Mouse (Mus musculus) thymus, adult 2 months (tissue): Measurements from ENCODE around the gene Clmp.

Source experiments
- CTCF ChIP-seq: fragments of 200-500 bp; IDR thresholded peaks from 2 replicates; pipeline ENCODE4 v1.5.1; 2012; ENCODE audit warnings: mild to moderate bottlenecking, control low read depth, low read length, moderate library complexity, borderline replicate concordance; ENCODE audit not compliant: control insufficient read depth, poor library complexity, insufficient read depth; ENCODE audit errors: extremely low read depth
- POLR2A ChIP-seq: fragments of 200-500 bp; IDR thresholded peaks from 2 replicates; pipeline ENCODE4 v1.6.1; 2012; ENCODE audit warnings: mild to moderate bottlenecking, low read length, control low read depth, moderate library complexity; ENCODE audit not compliant: control insufficient read depth, poor library complexity, insufficient read depth; ENCODE audit errors: extremely low read depth

GRCm38 (mm10) chr9:40798247-40798960 is 112.6 kb downstream of the Clmp start:
- TF ChIP-seq CTCF (no peak), POLR2A (no peak)
